Mouse (Mus musculus) midbrain, embryonic 14.5 days (tissue): ENCODE measurements around the gene Rnf220. TPM values are rescaled to one million over a fixed set of nuclear protein-coding genes. Genes with fewer than 3 reads are reported as not detected.

Source experiments
- ATAC-seq: fragments of 200-750 bp; cut with Nextera tagmentation; 2 replicates; pipeline ENCODE4 v1.8.0; 2017; ENCODE audit warnings: moderate number of reproducible peaks, moderate library complexity; ENCODE audit not compliant: low FRiP score, low TSS enrichment
- DNase-seq: peaks from one replicate; pipeline ENCODE4 v3.0.0-alpha.2; 2015
- H3K27ac ChIP-seq: fragments of 300-500 bp; sonication (generic); replicated peaks from 2 replicates; pipeline ENCODE4 v1.5.1; 2014; ENCODE audit warnings: mild to moderate bottlenecking, low read depth, low read length, moderate library complexity
- H3K27me3 ChIP-seq: fragments of 300-500 bp; sonication (generic); 2 replicates; pipeline ENCODE4 v1.6.1; 2014; ENCODE audit warnings: low read length, control low read depth, mixed read lengths; ENCODE audit not compliant: control insufficient read depth, insufficient read depth
- H3K36me3 ChIP-seq: fragments of 300-500 bp; sonication (generic); 2 replicates; pipeline ENCODE4 v1.6.1; 2014; ENCODE audit warnings: low read length, control low read depth; ENCODE audit not compliant: control insufficient read depth, insufficient read depth
- H3K4me1 ChIP-seq: fragments of 300-500 bp; sonication (generic); 2 replicates; pipeline ENCODE4 v1.6.1; 2014; ENCODE audit warnings: mild to moderate bottlenecking, antibody characterized with exemption, low read length, control low read depth; ENCODE audit not compliant: control insufficient read depth, insufficient read depth
- H3K4me2 ChIP-seq: fragments of 300-500 bp; sonication (generic); 2 replicates; pipeline ENCODE4 v1.6.1; 2014; ENCODE audit warnings: mild to moderate bottlenecking, low read length, moderate library complexity
- H3K4me3 ChIP-seq: fragments of 300-500 bp; sonication (generic); replicated peaks from 2 replicates; pipeline ENCODE4 v1.5.1; 2014; ENCODE audit warnings: low read depth, low read length
- H3K9ac ChIP-seq: fragments of 300-500 bp; sonication (generic); replicated peaks from 2 replicates; pipeline ENCODE4 v1.6.1; 2014; ENCODE audit warnings: mild to moderate bottlenecking, low read length, moderate library complexity
- H3K9me3 ChIP-seq: fragments of 300-500 bp; sonication (generic); 2 replicates; pipeline ENCODE4 v1.6.1; 2016; ENCODE audit warnings: low read length, control low read depth, mixed read lengths; ENCODE audit not compliant: control insufficient read depth
- WGBS: fragments of 180-500 bp; shearing (Covaris S2); extraction: QIAGEN DNeasy Blood & Tissue Kit; methylation state at CpG from one replicate; pipeline ENCODE4 v1.1.7; 2014; 5-methylcytosine and 5-hydroxymethylcytosine counted together
- polyA plus RNA-seq: library from polyadenylated mRNA; unstranded; fragments of >200 nt; fragmentation: Nextera tagmentation; extraction: Ambion mirVana; gene quantifications from 2 replicates; pipeline ENCODE4 v1.2.1, GENCODE M21; 2014

Rnf220 gene
- polyA plus RNA-seq, 1 experiment from 2014 or later = 103 TPM

DNA sequence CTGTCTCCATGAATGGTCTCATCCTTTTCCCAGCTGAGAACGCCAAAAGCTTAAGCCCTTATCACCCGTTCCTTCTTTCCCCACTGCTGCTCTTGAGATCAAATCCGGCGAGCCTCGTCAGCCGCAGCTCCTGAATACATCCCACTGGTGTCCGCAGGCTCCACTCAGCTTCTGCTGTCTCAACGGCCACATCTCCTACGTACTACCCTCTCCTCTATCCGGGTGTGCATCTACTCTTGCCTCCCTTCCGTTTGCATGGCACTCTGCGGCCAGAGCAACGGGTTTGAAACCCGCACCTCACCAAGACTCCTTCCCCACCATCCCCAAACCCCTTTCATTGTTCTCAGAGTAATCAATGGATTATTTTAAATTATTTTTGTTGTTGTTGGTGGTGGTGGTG lies 58.8 kb downstream of the Rnf220 start:
- no peaks in the 10 kb centered on the region for H3K4me1 ChIP-seq
- H3K9ac ChIP-seq = no peak overlapping the region
- H3K4me3 ChIP-seq = no peak overlapping the region
- no peaks in the 10 kb centered on the region for H3K36me3 ChIP-seq
- DNase-seq (no peak), ATAC-seq (no peak)
- H3K9me3 ChIP-seq = no peaks in the 10 kb centered on the region
- H3K27ac ChIP-seq = no peak overlapping the region
- no peak overlapping the region for H3K4me2 ChIP-seq
- 73% methylated on average over 14 of the region's 14 CpGs for WGBS
- peaks cover 15% of the 10 kb centered on the region; the same call in 1 of the 2 replicates for H3K27me3 ChIP-seq

DNA sequence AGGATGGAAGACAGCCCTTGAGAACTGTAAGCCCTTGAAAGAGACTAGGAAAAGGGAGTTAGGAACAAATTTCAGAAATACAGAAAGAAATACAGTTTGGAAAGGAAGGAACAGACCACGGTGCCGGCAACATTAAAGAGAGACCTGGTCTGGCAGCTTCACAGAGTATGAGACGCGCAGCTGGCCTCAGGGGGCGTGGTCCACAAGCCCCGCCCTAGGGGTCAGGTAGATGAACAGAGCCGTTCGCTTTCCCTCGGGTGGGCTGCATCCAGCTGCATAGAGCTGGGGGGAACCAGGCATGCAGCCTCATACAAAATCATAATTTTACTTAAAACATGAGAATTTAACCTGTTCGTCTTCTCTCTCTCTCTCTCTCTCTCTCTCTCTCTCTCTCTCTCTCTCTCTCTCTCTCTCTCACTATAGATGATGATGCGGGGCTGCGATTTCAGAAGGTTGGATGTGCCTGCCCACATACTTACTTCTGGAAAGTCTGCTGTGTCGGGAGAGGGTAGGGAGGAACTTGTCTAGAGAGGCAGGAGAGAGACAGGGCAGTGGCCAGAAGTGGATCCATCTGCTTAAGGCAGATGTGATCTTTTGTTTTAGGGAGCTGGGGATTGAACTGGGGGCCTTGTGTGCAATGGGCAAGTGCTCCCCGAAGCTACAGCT lies 59.7 kb downstream of the Rnf220 start:
- DNase-seq = no peak

GRCm38 (mm10) chr4:117434336-117434735 lies 62.5 kb downstream of the Rnf220 start:
- Histone ChIP-seq H3K27me3 (peaks cover 33% of the 10 kb centered on the region; the same call in 1 of the 2 replicates), H3K27ac (no peak overlapping the region), H3K9ac (no peak overlapping the region), H3K4me3 (no peak overlapping the region), H3K9me3 (no peaks in the 10 kb centered on the region), H3K4me1 (no peaks in the 10 kb centered on the region), H3K4me2 (no peak overlapping the region), H3K36me3 (no peaks in the 10 kb centered on the region)
- 78% methylated on average over 8 of the region's 8 CpGs for WGBS
- DNase-seq (no peak), ATAC-seq (no peak)

More for the DNA sequence above, 59.7 kb downstream of the Rnf220 start:
- Histone ChIP-seq H3K4me2 (no peak overlapping the region), H3K9ac (no peak overlapping the region), H3K4me3 (no peak overlapping the region), H3K4me1 (no peaks in the 10 kb centered on the region), H3K9me3 (no peaks in the 10 kb centered on the region), H3K27me3 (peaks cover 23% of the 10 kb centered on the region; the same call in 1 of the 2 replicates), H3K36me3 (no peaks in the 10 kb centered on the region), H3K27ac (no peak overlapping the region)
- WGBS = 47% methylated on average over 14 of the region's 14 CpGs
- ATAC-seq = no peak

DNA sequence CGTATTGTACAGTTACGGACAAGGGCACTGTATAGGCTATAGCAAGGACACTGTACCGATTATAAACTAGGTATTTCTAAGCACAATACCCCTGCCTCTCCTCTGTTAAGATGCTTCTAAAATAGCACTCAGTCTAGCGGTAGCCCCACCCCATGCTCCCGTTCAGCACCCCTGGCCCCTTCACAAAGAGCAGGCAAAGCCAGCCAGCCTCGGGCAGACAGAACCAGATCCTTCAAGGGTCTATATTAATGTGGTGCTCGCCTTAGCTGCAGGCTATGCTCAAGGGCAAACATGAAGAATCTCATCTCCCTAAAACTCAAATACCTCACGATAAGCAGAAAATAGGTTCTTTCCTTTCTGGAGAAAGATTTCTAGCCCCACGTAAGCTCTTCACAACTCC lies 67.2 kb downstream of the Rnf220 start:
- no peaks in the 10 kb centered on the region for H3K9me3 ChIP-seq
- DNase-seq (no peak), ATAC-seq (no peak)
- H3K27ac ChIP-seq = no peak overlapping the region
- H3K9ac ChIP-seq = no peak overlapping the region
- H3K27me3 ChIP-seq = peaks cover 53% of the 10 kb centered on the region
- no peak overlapping the region for H3K4me2 ChIP-seq
- 0 out of 2 replicates have a peak, but pooled peaks cover 2% of the 10 kb centered on the region for H3K4me1 ChIP-seq
- WGBS = 74% methylated on average over 9 of the region's 9 CpGs
- H3K4me3 ChIP-seq = no peak overlapping the region
- H3K36me3 ChIP-seq = no peaks in the 10 kb centered on the region

GRCm38 (mm10) chr4:117427540-117427939 lies 69.3 kb downstream of the Rnf220 start:
- peaks cover 50% of the 10 kb centered on the region for H3K27me3 ChIP-seq
- ATAC-seq (no peak), DNase-seq (peak; percentile 58)
- 50% methylated on average over 12 of the region's 12 CpGs for WGBS
- no peak overlapping the region for H3K9ac ChIP-seq
- no peak overlapping the region for H3K27ac ChIP-seq
- H3K9me3 ChIP-seq = no peaks in the 10 kb centered on the region
- H3K4me1 ChIP-seq = 0 out of 2 replicates have a peak, but pooled peaks cover 2% of the 10 kb centered on the region
- H3K36me3 ChIP-seq = no peaks in the 10 kb centered on the region
- no peak overlapping the region for H3K4me3 ChIP-seq
- H3K4me2 ChIP-seq = 0 out of 2 replicates have a peak overlapping the region, but pooled peaks have one; percentile 4

- Histone ChIP-seq H3K9me3 (no peaks in the 10 kb centered on the region), H3K4me1 (no peaks in the 10 kb centered on the region), H3K27me3 (peaks cover 60% of the 10 kb centered on the region), H3K4me3 (no peak overlapping the region), H3K36me3 (no peaks in the 10 kb centered on the region), H3K27ac (no peak overlapping the region), H3K4me2 (no peak overlapping the region), H3K9ac (no peak overlapping the region)
- ATAC-seq = no peak
- 90% methylated on average over 7 of the region's 7 CpGs for WGBS
- no peak for DNase-seq
These were observed 75.8 kb downstream of the Rnf220 start for GRCm38 (mm10) chr4:117421077-117421476.

DNA sequence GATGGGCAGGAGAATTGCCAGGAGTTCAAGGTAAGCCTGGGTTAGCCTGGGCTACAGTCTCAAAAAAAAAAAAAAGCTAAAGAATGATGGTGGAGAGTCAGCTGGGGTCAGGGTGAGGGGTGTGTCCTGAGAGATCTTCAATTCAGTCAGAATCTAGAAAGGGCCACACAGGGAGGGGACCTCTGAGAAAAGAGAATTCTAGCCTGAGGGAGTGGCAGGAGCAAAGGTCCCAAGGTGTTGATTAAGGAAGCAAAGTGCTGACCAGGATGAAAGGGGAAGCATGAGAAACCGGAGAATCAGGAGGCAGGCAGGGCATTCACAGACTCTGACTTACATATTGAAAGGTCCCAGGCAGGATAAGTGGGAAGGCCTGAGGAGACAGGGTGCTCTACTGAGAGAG lies 80.0 kb downstream of the Rnf220 start:
- Histone ChIP-seq H3K9me3 (no peaks in the 10 kb centered on the region), H3K36me3 (no peaks in the 10 kb centered on the region), H3K4me1 (peaks cover 7% of the 10 kb centered on the region; the same call in 1 of the 2 replicates), H3K4me3 (no peak overlapping the region), H3K27me3 (peaks cover 77% of the 10 kb centered on the region), H3K4me2 (no peak overlapping the region), H3K9ac (no peak overlapping the region), H3K27ac (no peak overlapping the region)
- WGBS = 73% methylated on average over 1 of the region's 1 CpGs
- DNase-seq (no peak), ATAC-seq (no peak)

GRCm38 (mm10) chr4:117410049-117410410 lies 86.8 kb downstream of the Rnf220 start:
- Histone ChIP-seq H3K27ac (no peak overlapping the region), H3K4me1 (peaks cover 33% of the 10 kb centered on the region), H3K27me3 (peaks cover 74% of the 10 kb centered on the region)

More at GRCm38 (mm10) chr4:117410049-117410410, 86.8 kb downstream of the Rnf220 start:
- H3K9me3 ChIP-seq = no peaks in the 10 kb centered on the region
- DNase-seq (no peak), ATAC-seq (no peak)
- no peak overlapping the region for H3K4me3 ChIP-seq
- H3K9ac ChIP-seq = no peak overlapping the region
- no peaks in the 10 kb centered on the region for H3K36me3 ChIP-seq
- H3K4me2 ChIP-seq = no peak overlapping the region
- 1% methylated on average over 3 of the region's 3 CpGs for WGBS
